Mouse (Mus musculus) heart, postnatal 36 days (tissue): Measurements from ENCODE around the gene Dkkl1. TPM values are rescaled to one million over a fixed set of nuclear protein-coding genes. Genes with fewer than 3 reads are reported as not detected.

Source experiments
- DNase-seq, 2 experiments: peaks; one replicate each; pipeline ENCODE4 v3.0.0; 2021 to 2022
- intact Hi-C: fragments of 180-260 bp; cut with DNase I; formaldehyde crosslinking; loops from one replicate; pipeline ENCODE4 v1.15.1; 2025
- total RNA-seq, 2 experiments: library from RNA; stranded (reverse); gene quantifications; 2 replicates each; pipeline ENCODE4 v1.2.3; 2021

Dkkl1 gene
- total RNA-seq, 2 experiments from 2014 or later, result not detected

GRCm38 (mm10) chr7:45231192-45231591 is 19.2 kb upstream of the Dkkl1 start:
- no peak for DNase-seq
- intact Hi-C loops, result no loop called here

GRCm38 (mm10) chr7:45229459-45230203 is 17.7 kb upstream of the Dkkl1 start:
- no peak for DNase-seq
- intact Hi-C loops, result no loop called here

GRCm38 (mm10) chr7:45229046-45229445 is 17.1 kb upstream of the Dkkl1 start:
- no peak for DNase-seq
- intact Hi-C loops, result no loop called here

GRCm38 (mm10) chr7:45228548-45228947 is 16.6 kb upstream of the Dkkl1 start:
- intact Hi-C loops, result no loop called here
- no peak for DNase-seq

GRCm38 (mm10) chr7:45226421-45226820 is 14.5 kb upstream of the Dkkl1 start:
- intact Hi-C loops, result no loop called here
- DNase-seq, result no peak

GRCm38 (mm10) chr7:45224826-45225225 is 12.9 kb upstream of the Dkkl1 start:
- intact Hi-C loops, result no loop called here
- no peak for DNase-seq

- intact Hi-C loops, result no loop called here
Observed at GRCm38 (mm10) chr7:45221680-45222079, 9.7 kb upstream of the Dkkl1 start.

GRCm38 (mm10) chr7:45216442-45217183 is 4.7 kb upstream of the Dkkl1 start:
- DNase-seq, result peak; percentile 69 to 74
- intact Hi-C loops, result no loop called here

More at GRCm38 (mm10) chr7:45221680-45222079, 9.7 kb upstream of the Dkkl1 start:
- no peak for DNase-seq

- intact Hi-C loops, result no loop called here
- DNase-seq, result peak; percentile 51 to 62
Observed at GRCm38 (mm10) chr7:45215673-45216441, 3.9 kb upstream of the Dkkl1 start, which contains the start of gene Tead2. Gene Tead2, plus strand, starts transcription at chr7:45215753.

GRCm38 (mm10) chr7:45213708-45214107 is 1.8 kb upstream of the Dkkl1 start:
- intact Hi-C loops, result no loop called here
- DNase-seq, result no peak

- DNase-seq, result no peak
- intact Hi-C loops, result no loop called here
Observed at GRCm38 (mm10) chr7:45212356-45212755, 409 bp upstream of the Dkkl1 start.

GRCm38 (mm10) chr7:45211070-45211469 is 877 bp downstream of the Dkkl1 start:
- no peak for DNase-seq
- intact Hi-C loops, result no loop called here

GRCm38 (mm10) chr7:45208260-45208659 is 3.7 kb downstream of the Dkkl1 start:
- no peak for DNase-seq
- intact Hi-C loops, result no loop called here

- intact Hi-C loops, result loop anchor here (5.0 kb wide), 1 partner anchor 83 kb away; no protein-coding TSS in a partner anchor
- DNase-seq, result peak; percentile 76 to 80
Observed at GRCm38 (mm10) chr7:45204380-45205143, 7.4 kb downstream of the Dkkl1 start, which contains the start of gene Ccdc155. Gene Ccdc155, minus strand, starts transcription at chr7:45204892.

GRCm38 (mm10) chr7:45202654-45203053 is 9.3 kb downstream of the Dkkl1 start:
- intact Hi-C loops, result loop anchor here (5.0 kb wide), 1 partner anchor 85 kb away; no protein-coding TSS in a partner anchor
- DNase-seq, result no peak

- DNase-seq, result no peak
- intact Hi-C loops, result loop anchor here (1.0 kb wide), 2 partner anchors 37 to 119 kb away; no protein-coding TSS in a partner anchor
Observed at GRCm38 (mm10) chr7:45198961-45199360, 13.0 kb downstream of the Dkkl1 start.

GRCm38 (mm10) chr7:45198435-45198834 is 13.5 kb downstream of the Dkkl1 start:
- intact Hi-C loops, result loop anchor here (1.0 kb wide), 2 partner anchors 36 to 118 kb away; no protein-coding TSS in a partner anchor

GRCm38 (mm10) chr7:45196994-45197393 is 15.0 kb downstream of the Dkkl1 start:
- no peak for DNase-seq
- intact Hi-C loops, result no loop called here

More at GRCm38 (mm10) chr7:45198435-45198834, 13.5 kb downstream of the Dkkl1 start:
- peak; percentile 69 to 73 for DNase-seq

- intact Hi-C loops, result no loop called here
- DNase-seq, result no peak
Observed at GRCm38 (mm10) chr7:45196176-45196535, 15.8 kb downstream of the Dkkl1 start.
